In genomic region chr11:119893667-119894236, GRCm38 (mm10) we compare ENCODE assay signal across 13 mouse cellular contexts. TPM values are rescaled to one million over a fixed set of nuclear protein-coding genes. Genes with fewer than 3 reads are reported as not detected.
DNase-seq lines count a peak whose midpoint lies in the region; ATAC-seq and TF ChIP-seq lines count a peak whose summit lies in the region.
"Had no signal": no experiment of that assay in that cellular context is flagged by ENCODE, and none has a peak within 500 bp of the region (broad histone marks: within the 10 kb centered on the region; RNA-seq: fewer than 3 reads in every experiment).

No protein-coding gene starts in this region.

- no peak for ATAC-seq in hindbrain, embryonic 12.5 days (ENCODE audit: low FRiP score)
- ATAC-seq in midbrain, postnatal 0 days (ENCODE audit: low FRiP score) = no peak
- ATAC-seq in lung, postnatal 0 days = no peak

- intact Hi-C loops in left cerebral cortex, postnatal 36 days (cut with DNase I) = no loop called here

- no peak for TF ChIP-seq EP300 in lung, postnatal 0 days (IDR thresholded peaks at IDR 0.05)

- TF ChIP-seq CTCF in E14TG2a.4 (conservative IDR thresholded peaks at IDR 0.05; ENCODE audit: low read length) = no peak
- no peak for TF ChIP-seq CTCF in midbrain, postnatal 0 days (IDR thresholded peaks at IDR 0.05)
- no peak for TF ChIP-seq CTCF in lung, postnatal 0 days (IDR thresholded peaks at IDR 0.05)

- H3K36me3 ChIP-seq in E14TG2a.4 (ENCODE audit: insufficient read depth, low read length) = peaks cover 92% of the 10 kb centered on the region
- H3K36me3 ChIP-seq in hindbrain, embryonic 12.5 days = peaks cover 59% of the 10 kb centered on the region
- H3K36me3 ChIP-seq in midbrain, postnatal 0 days (ENCODE audit: insufficient read depth, low read length) = peaks cover 59% of the 10 kb centered on the region
- peaks cover 22% of the 10 kb centered on the region for H3K36me3 ChIP-seq in lung, postnatal 0 days (ENCODE audit: insufficient read depth, low read length)

- 0 out of 2 replicates have a peak overlapping the region, but pooled peaks have one; percentile 5 for H3K4me3 ChIP-seq in E14TG2a.4 (replicated peaks; ENCODE audit: low read length)
- no peak overlapping the region for H3K4me3 ChIP-seq in hindbrain, embryonic 12.5 days
- no peak overlapping the region for H3K4me3 ChIP-seq in midbrain, postnatal 0 days (ENCODE audit: low read depth, low read length)
- H3K4me3 ChIP-seq in lung, postnatal 0 days (ENCODE audit: low read depth, low read length) = no peak overlapping the region
- H3K4me3 ChIP-seq: myocyte had no signal

- DNase-seq in brain, embryonic 18.5 days (ENCODE audit: low read depth, low spot score) = peak; percentile 32
- peak; percentile 45 for DNase-seq in midbrain, postnatal 0 days (ENCODE audit: low spot score)
- DNase-seq in left cerebral cortex, postnatal 36 days (ENCODE audit: low spot score in 2 of 2) = no peak
- no peak for DNase-seq in lung, postnatal 0 days (ENCODE audit: low spot score)
- no peak for DNase-seq in spleen, postnatal 4 days (ENCODE audit: low spot score in 2 of 2)
- DNase-seq: heart, postnatal 36 days; left cerebral cortex, postnatal 4 days; lung, postnatal 4 days; thymus, adult 2 months had no signal

- no peak overlapping the region for H3K4me2 ChIP-seq in hindbrain, embryonic 12.5 days (replicated peaks)
- H3K4me2 ChIP-seq in midbrain, postnatal 0 days (ENCODE audit: low read depth, low read length, poor library complexity, severe bottlenecking) = no peak overlapping the region
- no peak overlapping the region for H3K4me2 ChIP-seq in lung, postnatal 0 days (replicated peaks; ENCODE audit: low read depth, low read length)

- peaks cover 73% of the 10 kb centered on the region for H3K4me1 ChIP-seq in E14TG2a.4 (replicated peaks; ENCODE audit: low read depth, low read length)
- H3K4me1 ChIP-seq in hindbrain, embryonic 12.5 days = peaks cover 17% of the 10 kb centered on the region; the same call in 1 of the 2 replicates
- no peaks in the 10 kb centered on the region for H3K4me1 ChIP-seq in midbrain, postnatal 0 days (ENCODE audit: insufficient read depth, low read length)
- H3K4me1 ChIP-seq in lung, postnatal 0 days (ENCODE audit: insufficient read depth, low read depth, low read length) = no peaks in the 10 kb centered on the region

- H3K27me3 ChIP-seq in E14TG2a.4 (ENCODE audit: insufficient read depth, low read length) = no peaks in the 10 kb centered on the region
- no peaks in the 10 kb centered on the region for H3K27me3 ChIP-seq in hindbrain, embryonic 12.5 days
- H3K27me3 ChIP-seq in midbrain, postnatal 0 days (ENCODE audit: insufficient read depth, low read length) = no peaks in the 10 kb centered on the region
- H3K27me3 ChIP-seq in lung, postnatal 0 days (replicated peaks; ENCODE audit: insufficient read depth, low read length) = no peaks in the 10 kb centered on the region

- WGBS in hindbrain, embryonic 12.5 days = 72% methylated on average over 10 of the region's 10 CpGs
- WGBS in midbrain, postnatal 0 days = 54% methylated on average over 10 of the region's 10 CpGs
- 84% methylated on average over 10 of the region's 10 CpGs for WGBS in lung, postnatal 0 days

- H3K27ac ChIP-seq in hindbrain, embryonic 12.5 days = peak overlapping the region; percentile 70
- H3K27ac ChIP-seq in midbrain, postnatal 0 days (ENCODE audit: low read depth, low read length) = peak overlapping the region; percentile 64
- H3K27ac ChIP-seq in lung, postnatal 0 days (ENCODE audit: low read length) = no peak overlapping the region
- H3K27ac ChIP-seq: liver, embryonic 14.5 days had no signal

- H3K9me3 ChIP-seq in E14TG2a.4 (ENCODE audit: low read length) = no peaks in the 10 kb centered on the region
- no peaks in the 10 kb centered on the region for H3K9me3 ChIP-seq in hindbrain, embryonic 12.5 days (replicated peaks)
- H3K9me3 ChIP-seq in midbrain, postnatal 0 days (ENCODE audit: low read length) = no peaks in the 10 kb centered on the region
- no peaks in the 10 kb centered on the region for H3K9me3 ChIP-seq in lung, postnatal 0 days (ENCODE audit: low read length)

- H3K9ac ChIP-seq in hindbrain, embryonic 12.5 days = no peak overlapping the region
- H3K9ac ChIP-seq in midbrain, postnatal 0 days (replicated peaks; ENCODE audit: low read length, poor library complexity, severe bottlenecking) = peak overlapping the region; percentile 33; the same call in 1 of the 2 replicates
- no peak overlapping the region for H3K9ac ChIP-seq in lung, postnatal 0 days (replicated peaks; ENCODE audit: low read depth)
- H3K9ac ChIP-seq: liver, embryonic 14.5 days had no signal

RNA-seq across cellular contexts. Expression of gene Chmp6, which starts 19.5 kb away (rescaled TPM):
- 91.7 and 99.3 TPM in 2 replicates for polyA plus RNA-seq in hindbrain, embryonic 12.5 days (2016; fragmentation: Nextera tagmentation; extraction: Ambion mirVana)
- total RNA-seq in midbrain, postnatal 0 days (2014; rRNA removed) = 79.5 and 101 TPM in 2 replicates
- polyA plus RNA-seq in midbrain, postnatal 0 days (2015; fragmentation: Nextera tagmentation; extraction: Ambion mirVana) = 121 and 129 TPM in 2 replicates
- 10 to 100 TPM; 43.7 to 45.4 TPM for total RNA-seq in left cerebral cortex, postnatal 36 days (2021)
- polyA plus RNA-seq in lung, postnatal 0 days (2015; fragmentation: Nextera tagmentation; extraction: Ambion mirVana) = 83.6 and 89.9 TPM in 2 replicates

RNA-seq across cellular contexts. Expression of gene Baiap2, which starts 48.8 kb away (rescaled TPM):
- 10.6 TPM in 2 replicates for polyA plus RNA-seq in hindbrain, embryonic 12.5 days (2016; fragmentation: Nextera tagmentation; extraction: Ambion mirVana)
- 23.8 and 32.7 TPM in 2 replicates for total RNA-seq in midbrain, postnatal 0 days (2014; rRNA removed)
- polyA plus RNA-seq in midbrain, postnatal 0 days (2015; fragmentation: Nextera tagmentation; extraction: Ambion mirVana) = 18.0 TPM in 2 replicates
- 100 to 1,000 TPM; 228 to 303 TPM for total RNA-seq in left cerebral cortex, postnatal 36 days (2021)
- polyA plus RNA-seq in lung, postnatal 0 days (2015; fragmentation: Nextera tagmentation; extraction: Ambion mirVana) = 42.9 and 52.6 TPM in 2 replicates

Comparison
In these comparisons a context has a peak if more than half of its experiments do, and no peak if none do; other contexts are left out.
1. DNase-seq: peak in brain, embryonic 18.5 days (single experiment) and midbrain, postnatal 0 days (single experiment); none in left cerebral cortex, postnatal 36 days (0 of 2), lung, postnatal 0 days (single experiment) and spleen, postnatal 4 days (0 of 2).